ENCODE assay signal across 22 mouse cellular contexts in genomic region chr15:75318584-75318983, GRCm38 (mm10). TPM values are rescaled to one million over a fixed set of nuclear protein-coding genes. Genes with fewer than 3 reads are reported as not detected.
"Had no signal": no experiment of that assay in that cellular context is flagged by ENCODE, and none has a peak within 500 bp of the region (broad histone marks: within the 10 kb centered on the region; RNA-seq: fewer than 3 reads in every experiment).

No protein-coding gene starts in this region.

- H3K36me3 ChIP-seq: liver, embryonic 15.5 days; midbrain, embryonic 13.5 days; midbrain, embryonic 15.5 days; neural tube, embryonic 12.5 days had no signal

- DNase-seq: lung, adult 18-20 months; lung, embryonic 14.5 days; lung, postnatal 14 days; lung, postnatal 36 days; right cerebral cortex, postnatal 14 days; thymus, adult 18-20 months; thymus, postnatal 14 days; thymus, postnatal 36 days had no signal

- H3K4me2 ChIP-seq: liver, embryonic 15.5 days; lung, embryonic 14.5 days; midbrain, embryonic 11.5 days; midbrain, embryonic 13.5 days; midbrain, embryonic 15.5 days; neural tube, embryonic 12.5 days had no signal

- ATAC-seq: midbrain, embryonic 13.5 days; midbrain, embryonic 15.5 days had no signal

- H3K9ac ChIP-seq: liver, embryonic 15.5 days; lung, embryonic 14.5 days; midbrain, embryonic 13.5 days; midbrain, embryonic 15.5 days; neural tube, embryonic 12.5 days had no signal

- H3K27ac ChIP-seq: liver, embryonic 15.5 days; macrophage; midbrain, embryonic 13.5 days; midbrain, embryonic 15.5 days; neural tube, embryonic 12.5 days had no signal

- H3K9me3 ChIP-seq: liver, embryonic 15.5 days had no signal

- H3K27me3 ChIP-seq: liver, embryonic 15.5 days; megakaryocyte, embryonic 14.5 days; midbrain, embryonic 13.5 days; midbrain, embryonic 15.5 days; neural tube, embryonic 12.5 days had no signal

- H3K4me3 ChIP-seq: liver, embryonic 15.5 days; megakaryocyte, embryonic 14.5 days; midbrain, embryonic 13.5 days; midbrain, embryonic 15.5 days; neural tube, embryonic 12.5 days had no signal

- H3K4me1 ChIP-seq: liver, embryonic 15.5 days; megakaryocyte, embryonic 14.5 days; midbrain, embryonic 13.5 days; midbrain, embryonic 15.5 days; neural tube, embryonic 12.5 days had no signal

RNA-seq across cellular contexts. Expression of gene Ly6f, which starts 50.4 kb away (rescaled TPM):
- total RNA-seq: megakaryocyte progenitor cell, adult 5-6 weeks; neutrophil, adult 5-6 weeks had no signal
- polyA plus RNA-seq: liver, embryonic 15.5 days; lung, embryonic 14.5 days; lung, embryonic 16.5 days; macrophage; midbrain, embryonic 11.5 days; midbrain, embryonic 13.5 days; midbrain, embryonic 15.5 days; neural tube, embryonic 12.5 days; neural tube, embryonic 14.5 days; spleen, adult 2 months; stomach, embryonic 14.5 days; stomach, embryonic 16.5 days had no signal
